8 mouse cellular contexts compared by ENCODE assay signal in genomic region chr12:82415690-82416364, GRCm38 (mm10).
A peak's percentile ranks its signal among the peaks of the same experiment; 100 is the strongest.
DNase-seq lines count a peak whose midpoint lies in the region; ATAC-seq lines count a peak whose summit lies in the region.

No protein-coding gene starts in this region.

- no peaks in the 10 kb centered on the region for H3K9me3 ChIP-seq in kidney, embryonic 15.5 days (replicated peaks)
- no peaks in the 10 kb centered on the region for H3K9me3 ChIP-seq in hindbrain, embryonic 16.5 days (ENCODE audit: control insufficient read depth, low read length)
- H3K9me3 ChIP-seq in stomach, embryonic 15.5 days, result no peaks in the 10 kb centered on the region

- H3K27ac ChIP-seq in kidney, embryonic 15.5 days, result no peak overlapping the region
- H3K27ac ChIP-seq in hindbrain, embryonic 16.5 days (ENCODE audit: low read depth, low read length), result no peak overlapping the region
- H3K27ac ChIP-seq in stomach, embryonic 15.5 days, result no peak overlapping the region

- H3K9ac ChIP-seq in kidney, embryonic 15.5 days, result no peak overlapping the region
- no peak overlapping the region for H3K9ac ChIP-seq in hindbrain, embryonic 16.5 days (ENCODE audit: low read depth, low read length)
- H3K9ac ChIP-seq in stomach, embryonic 15.5 days, result no peak overlapping the region

- peak; percentile 54 for DNase-seq in kidney, adult 18-20 months
- DNase-seq in adrenal gland, postnatal 14 days, result peak; percentile 46
- DNase-seq in gastrocnemius, adult 18-20 months (ENCODE audit: low spot score), result peak; percentile 76
- DNase-seq in urinary bladder, postnatal 10 days (ENCODE audit: low spot score), result no peak

- H3K4me3 ChIP-seq in kidney, embryonic 15.5 days (replicated peaks), result no peak overlapping the region
- no peak overlapping the region for H3K4me3 ChIP-seq in hindbrain, embryonic 16.5 days (ENCODE audit: low read length)
- H3K4me3 ChIP-seq in stomach, embryonic 15.5 days (replicated peaks), result no peak overlapping the region

- H3K4me1 ChIP-seq in kidney, embryonic 15.5 days, result peaks cover 11% of the 10 kb centered on the region; the same call in 1 of the 2 replicates
- H3K4me1 ChIP-seq in hindbrain, embryonic 16.5 days (ENCODE audit: control insufficient read depth, insufficient read depth, low read depth, low read length), result no peaks in the 10 kb centered on the region; the same call in 1 of the 2 replicates
- H3K4me1 ChIP-seq in stomach, embryonic 15.5 days, result peaks cover 8% of the 10 kb centered on the region

- no peak for ATAC-seq in kidney, embryonic 15.5 days (replicated peaks; ENCODE audit: low FRiP score)
- ATAC-seq in hindbrain, embryonic 16.5 days, result peak; percentile 88
- peak; percentile 39; the same call in 1 of the 2 replicates for ATAC-seq in stomach, embryonic 15.5 days (ENCODE audit: insufficient read depth, low FRiP score, low read depth)
- ATAC-seq in megakaryocyte, adult 5-6 weeks (ENCODE audit: poor library complexity, severe bottlenecking), result no peak

- H3K27me3 ChIP-seq in kidney, embryonic 15.5 days, result no peaks in the 10 kb centered on the region
- no peaks in the 10 kb centered on the region for H3K27me3 ChIP-seq in hindbrain, embryonic 16.5 days (replicated peaks; ENCODE audit: control insufficient read depth, insufficient read depth, low read length)
- H3K27me3 ChIP-seq in stomach, embryonic 15.5 days (replicated peaks), result no peaks in the 10 kb centered on the region

- no peak overlapping the region for H3K4me2 ChIP-seq in kidney, embryonic 15.5 days
- no peak overlapping the region for H3K4me2 ChIP-seq in hindbrain, embryonic 16.5 days (ENCODE audit: low read length)
- H3K4me2 ChIP-seq in stomach, embryonic 15.5 days, result no peak overlapping the region

- peaks cover 52% of the 10 kb centered on the region for H3K36me3 ChIP-seq in kidney, embryonic 15.5 days
- peaks cover 7% of the 10 kb centered on the region for H3K36me3 ChIP-seq in hindbrain, embryonic 16.5 days (ENCODE audit: control insufficient read depth, insufficient read depth, low read length)
- peaks cover 11% of the 10 kb centered on the region; the same call in 1 of the 2 replicates for H3K36me3 ChIP-seq in stomach, embryonic 15.5 days

- WGBS in kidney, embryonic 15.5 days, result 87% methylated on average over 4 of the region's 4 CpGs
- WGBS in hindbrain, embryonic 16.5 days, result 66% methylated on average over 4 of the region's 4 CpGs
- WGBS in stomach, embryonic 15.5 days, result 73% methylated on average over 4 of the region's 4 CpGs

Comparison
In these comparisons a context has a peak if more than half of its experiments do, and no peak if none do; other contexts are left out.
1. ATAC-seq: peak in hindbrain, embryonic 16.5 days (single experiment) and stomach, embryonic 15.5 days (single experiment); none in kidney, embryonic 15.5 days (single experiment) and megakaryocyte, adult 5-6 weeks (single experiment).